Mouse (Mus musculus): ENCODE measurements around the gene Vmn1r34. TPM values are rescaled to one million over a fixed set of nuclear protein-coding genes. Genes with fewer than 3 reads are reported as not detected.

The Vmn1r34 gene
- polyA plus RNA-seq (2012; rRNA removed): not detected in 2 replicates

DNA sequence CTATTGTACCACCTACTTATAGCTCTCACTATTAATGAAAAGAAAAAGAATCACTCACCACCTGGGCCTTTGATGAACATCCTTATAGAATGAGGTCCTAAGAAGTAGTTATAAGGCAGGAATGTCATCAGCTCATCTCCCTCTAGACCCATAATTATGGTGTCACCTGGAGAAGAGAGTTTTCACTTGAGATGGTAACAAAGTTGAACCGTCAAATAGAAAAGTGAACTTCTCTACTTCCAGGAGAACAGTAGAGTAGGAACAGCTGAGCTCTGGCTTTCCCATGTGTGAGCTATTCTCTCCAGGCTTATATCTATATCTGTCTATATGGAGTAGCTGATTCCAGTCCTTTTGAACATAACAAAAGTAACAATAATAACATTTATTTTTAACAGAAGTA, at the start of gene Vmn1r34:
TSS of gene Vmn1r34 (minus strand) at position 101 of the 400 bp plus-strand sequence.

DNA sequence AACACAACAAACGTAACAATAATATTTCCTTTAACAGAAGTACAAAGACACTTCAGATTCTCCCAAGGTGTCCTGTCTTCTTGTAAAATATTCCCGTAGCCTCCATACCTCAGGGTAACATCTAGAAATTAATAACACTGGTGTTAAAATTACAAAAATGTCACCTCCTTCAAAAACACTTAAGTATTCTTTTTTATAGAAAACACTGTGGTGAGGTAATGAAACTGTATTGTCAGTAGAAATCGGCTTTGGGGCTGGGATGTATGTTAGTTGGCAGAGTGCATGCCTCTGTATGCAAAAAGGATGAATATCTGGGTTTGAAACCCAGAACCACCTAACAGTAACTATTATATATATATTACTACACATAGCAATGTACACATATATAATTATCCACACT, 42.1 kb upstream of the Vmn1r34 start, which contains the start of gene Vmn1r35:
TSS of gene Vmn1r35 (minus strand) at position 101 of the 400 bp plus-strand sequence.

DNA sequence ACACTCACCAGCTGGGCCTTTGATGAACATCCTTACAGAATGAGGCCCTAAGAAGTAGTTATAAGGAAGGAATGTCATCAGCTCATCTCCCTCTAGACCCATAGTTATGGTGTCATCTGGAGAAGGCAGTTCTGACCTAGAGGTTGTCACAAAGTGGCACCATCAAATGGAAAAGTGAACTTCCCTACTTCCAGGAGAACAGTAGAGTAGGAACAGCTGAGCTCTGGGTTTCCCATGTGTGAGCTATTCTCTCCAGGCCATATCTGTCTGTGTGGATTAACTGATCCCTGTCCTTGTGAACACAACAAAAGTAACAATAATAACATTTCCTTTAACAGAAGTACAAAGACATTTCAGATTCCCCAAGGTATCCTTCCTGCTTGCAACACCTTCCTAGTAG, 25.5 kb downstream of the Vmn1r34 start, which contains the start of gene Vmn1r33:
TSS of gene Vmn1r33 (minus strand) at position 101 of the 400 bp plus-strand sequence.

Other genes starting within 250 kb of the Vmn1r34 start
- 53.2 and 60.0 TPM in 2 replicates for gene Mad2l1, start 108.5 kb downstream of the Vmn1r34 start, polyA plus RNA-seq (2012; rRNA removed)
- gene Vmn1r32, start 83.8 kb downstream of the Vmn1r34 start, polyA plus RNA-seq (2012; rRNA removed): not detected in 2 replicates
- not detected in 2 replicates for gene Vmn1r33, start 25.6 kb downstream of the Vmn1r34 start, polyA plus RNA-seq (2012; rRNA removed)
- not detected in 2 replicates for gene Vmn1r35, start 42.0 kb upstream of the Vmn1r34 start, polyA plus RNA-seq (2012; rRNA removed)
- not detected in 2 replicates for gene Vmn1r36, start 75.3 kb upstream of the Vmn1r34 start, polyA plus RNA-seq (2012; rRNA removed)
- not detected in 2 replicates for gene Vmn1r37, start 85.5 kb upstream of the Vmn1r34 start, polyA plus RNA-seq (2012; rRNA removed)
- gene Vmn1r38, start 138.7 kb upstream of the Vmn1r34 start, polyA plus RNA-seq (2012; rRNA removed): not detected in 2 replicates
- gene Vmn1r39, start 166.7 kb upstream of the Vmn1r34 start, polyA plus RNA-seq (2012; rRNA removed): not detected in 2 replicates